Mouse (Mus musculus) olfactory bulb, adult 2 months (tissue): Measurements from ENCODE around the gene Trim54.

Experiments
- CTCF ChIP-seq: fragments of 200-500 bp; IDR thresholded peaks from 2 replicates; pipeline ENCODE4 v1.5.1; 2012; ENCODE audit warnings: low read depth, mild to moderate bottlenecking, low read length, moderate library complexity; ENCODE audit not compliant: insufficient read depth
- POLR2A ChIP-seq: fragments of 200-500 bp; IDR thresholded peaks from 2 replicates; pipeline ENCODE4 v1.6.1; 2012; ENCODE audit warnings: mild to moderate bottlenecking, low read depth, low read length, moderate library complexity; ENCODE audit not compliant: insufficient read depth

GRCm38 (mm10) chr5:31138968-31139425 is 22.5 kb downstream of the Trim54 start:
- no peak for TF ChIP-seq POLR2A
- no peak for TF ChIP-seq CTCF
